Mouse (Mus musculus): ENCODE results near the gene Sbf1.

GRCm38 (mm10) chr15:89358784-89359183 lies 43.7 kb upstream of the Sbf1 start:
- no peak for TF ChIP-seq CTCF (conservative IDR thresholded peaks at IDR 0.05 in 1 of 2, IDR thresholded peaks at IDR 0.05 in 1 of 2; ENCODE audit: low read depth in 2 of 2, low read length in 2 of 2)
- no peak for TF ChIP-seq CHD1 (IDR thresholded peaks at IDR 0.05; ENCODE audit: low read depth, low read length)
- TF ChIP-seq ZC3H11A (IDR thresholded peaks at IDR 0.05; ENCODE audit: low read depth, low read length) = no peak
- no peak for TF ChIP-seq NELFE (IDR thresholded peaks at IDR 0.05; ENCODE audit: low read depth, low read length)
- TF ChIP-seq POLR2A (IDR thresholded peaks at IDR 0.05; ENCODE audit: low read depth, low read length) = no peak
- no peak for TF ChIP-seq JUND (conservative IDR thresholded peaks at IDR 0.05; ENCODE audit: low read depth, low read length)
- TF ChIP-seq ZNF384 (IDR thresholded peaks at IDR 0.05; ENCODE audit: low read depth, low read length) = no peak
- no peak for TF ChIP-seq POLR2AphosphoS2 (IDR thresholded peaks at IDR 0.05; ENCODE audit: low read depth, low read length)
- no peak for TF ChIP-seq TCF12 (IDR thresholded peaks at IDR 0.05; ENCODE audit: low read depth, low read length)

Measured in CH12.LX (cell line).